Mouse (Mus musculus): ENCODE results near the gene Tsku.

Tsku gene

DNA sequence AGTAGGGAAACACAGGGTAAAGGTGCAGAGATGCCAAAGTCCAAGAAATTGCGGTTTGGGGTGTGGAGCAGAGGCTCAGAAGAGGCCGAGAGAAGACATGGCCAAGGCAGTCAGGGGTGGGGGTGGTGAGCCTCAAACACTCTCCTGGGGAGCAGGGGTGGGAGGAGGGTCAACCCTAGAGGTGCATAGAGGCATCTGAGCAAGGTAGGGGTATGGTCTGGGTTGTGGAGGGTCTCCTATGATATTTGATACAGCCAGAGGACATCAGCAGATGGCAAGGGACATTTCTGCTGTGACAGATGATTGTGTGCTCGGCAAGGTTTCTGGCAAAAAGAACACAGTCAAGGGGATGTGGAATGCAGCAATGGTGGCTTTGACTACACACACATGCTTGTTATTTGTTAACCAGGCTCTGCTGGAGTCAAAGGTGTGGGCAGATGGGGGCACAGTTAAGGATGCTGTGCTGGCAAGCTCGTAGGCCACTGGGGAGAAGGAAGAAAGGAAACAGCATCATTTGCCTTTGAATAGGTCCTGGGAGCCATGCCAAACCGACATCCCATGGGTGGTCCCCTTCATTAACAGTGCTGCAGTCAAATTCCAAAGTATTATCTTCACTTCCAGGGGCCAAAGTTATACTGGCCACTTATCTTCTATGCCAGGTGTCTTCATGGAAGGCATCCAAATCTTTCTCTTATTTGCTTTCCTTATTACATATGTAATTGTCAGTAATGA lies 37.7 kb downstream of the Tsku start:
- DNase-seq: peak; percentile 15

DNA sequence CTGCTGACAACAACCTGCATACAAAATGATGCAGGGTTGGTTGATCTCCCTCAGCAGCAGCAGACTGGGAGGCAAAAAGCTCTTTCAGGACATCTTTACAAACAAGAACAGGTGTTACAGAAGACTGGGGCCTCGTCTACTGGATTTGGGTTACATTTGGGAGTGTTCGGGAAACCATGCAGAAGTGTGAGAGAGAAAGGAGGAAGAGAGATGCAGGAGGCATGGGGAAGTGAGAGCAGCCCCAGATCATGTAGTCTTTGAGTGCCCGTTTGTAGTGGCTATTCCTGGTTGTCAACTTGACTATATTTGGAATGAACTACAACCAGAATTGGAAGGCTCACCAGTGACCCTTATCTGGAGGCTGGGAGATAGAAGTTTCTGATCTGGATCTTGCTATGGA lies 38.7 kb downstream of the Tsku start:
- DNase-seq: no peak

DNA sequence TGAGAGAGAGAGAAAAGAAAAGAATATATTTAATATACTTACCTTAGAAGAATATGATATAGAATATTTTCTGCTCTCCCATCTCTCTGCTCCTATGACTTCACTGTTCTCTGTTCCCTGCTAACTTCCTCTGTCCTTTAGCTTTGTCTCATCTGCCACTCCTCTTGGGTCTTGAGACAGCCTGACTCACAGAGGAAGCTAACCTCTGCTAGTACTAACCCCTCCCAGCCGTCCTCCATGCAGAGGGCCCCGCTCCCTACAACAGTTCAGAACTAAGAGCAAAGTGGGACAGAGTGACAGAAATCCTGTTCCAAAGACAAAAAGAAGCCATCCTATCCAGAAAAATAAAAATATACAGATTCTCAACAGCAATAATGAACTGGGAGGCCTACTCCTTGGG lies 40.0 kb downstream of the Tsku start, which contains the start of gene Acer3:
Gene Acer3, minus strand, starts transcription at position 126 of the 400 bp plus-strand sequence.
- DNase-seq: no peak

DNA sequence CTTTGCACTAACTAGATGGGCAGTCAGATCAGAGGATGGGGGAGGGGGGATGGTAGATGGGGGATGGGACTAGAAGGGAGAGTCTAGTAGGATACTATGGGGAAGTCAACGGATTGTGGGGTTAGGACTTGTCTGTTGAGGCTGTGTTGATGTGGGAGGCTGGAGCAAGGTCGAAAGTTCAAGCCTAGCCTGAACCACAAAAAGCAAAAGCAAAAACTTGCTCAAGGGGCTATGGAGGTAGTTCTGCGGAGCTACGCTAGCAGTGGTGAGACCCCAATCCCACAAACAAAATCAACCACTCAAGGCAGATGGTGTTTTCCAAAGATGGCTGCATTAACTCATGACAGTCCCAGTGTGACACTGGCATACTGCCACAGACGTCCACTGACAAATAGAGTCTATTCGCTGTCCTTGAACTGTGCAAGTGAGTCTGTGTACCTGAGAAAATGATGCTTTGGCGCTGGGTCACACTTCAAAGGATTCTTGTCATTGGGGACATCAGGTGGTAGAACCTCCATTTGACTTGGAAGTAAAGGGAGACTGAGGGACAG lies 41.0 kb downstream of the Tsku start:
- DNase-seq: no peak

DNA sequence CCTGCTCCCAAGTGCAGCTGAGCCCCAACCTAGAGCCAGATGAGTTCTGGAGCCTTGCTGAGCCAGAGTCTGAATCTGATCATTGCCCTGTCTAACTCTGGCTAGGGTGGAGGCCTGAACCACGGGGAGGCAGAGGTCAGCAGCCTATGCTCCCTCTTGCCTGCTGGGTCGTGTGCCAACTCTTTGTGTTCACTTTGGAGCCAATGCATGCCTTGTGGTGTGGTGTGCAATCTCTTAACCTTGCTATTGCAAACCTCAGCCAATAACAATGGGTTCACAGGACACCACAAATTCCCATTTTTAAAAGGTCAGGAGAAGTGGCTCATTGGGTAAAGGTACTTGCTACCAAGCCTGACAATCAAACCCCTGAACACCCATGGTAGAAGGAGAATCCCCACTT lies 44.6 kb downstream of the Tsku start:
- DNase-seq: no peak

DNA sequence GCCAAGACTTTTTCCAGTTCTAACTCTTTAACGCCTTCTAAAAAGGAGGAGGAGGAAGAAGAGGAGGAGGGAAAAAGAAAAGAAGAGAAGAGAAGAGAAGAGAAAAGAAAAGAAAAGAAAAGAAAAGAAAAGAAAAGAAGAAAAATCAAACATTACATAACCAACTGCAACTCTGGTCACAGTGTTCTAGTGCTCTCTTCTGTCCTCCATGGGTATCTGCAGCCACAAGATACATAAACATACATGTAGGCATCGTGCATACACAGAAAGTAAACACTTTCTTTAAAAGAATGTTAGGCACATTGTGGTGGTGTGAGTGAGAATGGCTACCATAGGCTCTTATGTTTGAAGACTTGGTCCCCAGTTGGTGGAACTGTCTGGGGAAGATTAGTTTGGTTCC lies 46.0 kb downstream of the Tsku start:
- DNase-seq: no peak

DNA sequence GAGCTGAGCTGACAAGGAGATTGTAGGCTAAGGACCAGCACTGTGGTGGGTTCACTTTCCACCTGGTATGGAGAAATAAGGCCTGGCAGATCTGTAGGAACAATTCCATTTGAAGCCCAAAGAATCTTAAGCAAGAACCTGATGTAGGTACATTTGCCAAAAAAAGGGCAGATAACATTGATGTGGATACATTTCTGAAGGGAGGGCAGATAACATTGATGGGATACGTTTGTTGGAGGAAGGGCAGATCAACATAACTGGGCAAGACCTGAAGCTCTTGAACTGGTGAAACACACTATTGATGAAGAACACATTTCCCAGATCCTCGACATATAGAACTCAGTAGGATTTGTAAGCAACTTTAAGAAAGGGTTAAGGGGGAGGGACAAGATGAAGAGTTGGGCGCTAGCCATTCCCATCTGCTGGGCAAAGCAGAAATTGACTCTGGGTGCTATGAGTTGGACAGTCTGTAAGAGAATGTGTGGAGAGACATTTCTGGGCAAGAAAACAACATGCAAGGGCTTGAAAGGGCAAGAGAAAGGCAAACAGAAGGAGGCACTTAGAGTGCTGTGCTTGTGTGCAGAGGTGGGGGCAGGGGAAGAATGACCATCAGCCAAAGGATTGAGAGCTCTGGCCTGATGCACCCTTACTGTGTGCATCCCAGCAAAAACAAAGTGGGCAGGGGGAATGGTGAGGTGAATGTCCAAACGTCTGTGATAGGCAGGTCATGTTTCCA lies 48.8 kb downstream of the Tsku start:
- DNase-seq: no peak

DNA sequence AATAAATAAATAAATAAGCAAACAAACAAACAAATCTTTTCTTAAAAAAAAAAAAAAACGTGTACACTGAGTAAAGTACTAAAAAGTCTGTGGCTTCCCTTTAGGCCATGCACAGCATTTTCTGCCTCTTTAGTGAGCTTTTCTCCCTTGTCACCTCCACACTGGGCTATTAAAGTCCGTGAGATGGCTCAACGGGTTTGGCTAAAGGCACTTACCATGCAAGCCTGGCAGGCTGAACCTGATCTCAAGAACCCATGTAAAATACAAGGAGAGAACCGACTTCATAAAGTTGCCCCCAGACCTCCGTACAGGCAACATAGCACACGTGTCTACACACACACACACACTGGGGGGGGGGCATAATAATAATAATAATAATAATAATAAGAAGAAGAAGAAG lies 50.9 kb downstream of the Tsku start:
- DNase-seq: no peak

DNA sequence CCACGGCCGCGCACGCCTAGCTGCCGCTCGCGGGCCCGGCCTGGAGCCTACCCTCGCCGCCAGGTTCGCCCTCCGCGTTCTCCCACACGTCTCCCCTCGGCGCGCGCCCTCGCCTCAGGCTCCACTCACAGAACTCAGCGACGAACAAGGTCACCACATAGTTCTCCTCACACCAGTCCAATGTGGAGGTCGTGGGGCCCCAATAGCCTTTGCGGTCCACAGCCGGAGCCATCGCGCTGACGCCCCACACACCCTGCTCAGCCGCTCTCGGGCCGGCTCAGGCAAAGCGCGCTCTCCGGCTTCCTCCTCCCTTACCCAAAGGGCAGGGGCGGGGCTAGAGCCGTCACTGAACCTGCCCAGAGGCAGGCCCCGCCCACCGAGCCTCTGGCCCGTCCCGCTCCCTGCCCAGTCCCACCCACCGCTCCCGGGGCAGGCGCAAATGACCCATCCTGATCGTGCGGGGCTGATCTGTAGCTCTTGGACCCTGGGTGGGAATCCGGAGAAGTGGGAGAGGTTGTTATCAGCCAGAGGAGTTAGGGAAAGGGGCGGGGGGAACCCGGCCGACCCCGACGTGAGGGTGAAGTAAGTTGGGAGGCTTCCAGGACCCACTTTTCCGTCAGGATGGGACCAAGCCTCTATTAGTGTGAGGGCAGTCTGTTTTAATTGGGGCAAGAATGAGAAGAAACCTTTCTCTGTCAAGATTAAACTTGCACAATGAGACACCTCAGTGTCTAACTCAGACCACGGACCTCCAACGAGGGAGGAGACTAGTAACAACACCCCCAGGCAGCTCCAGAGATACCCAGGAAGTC lies 51.7 kb downstream of the Tsku start:
- peak; percentile 92 for DNase-seq

DNA sequence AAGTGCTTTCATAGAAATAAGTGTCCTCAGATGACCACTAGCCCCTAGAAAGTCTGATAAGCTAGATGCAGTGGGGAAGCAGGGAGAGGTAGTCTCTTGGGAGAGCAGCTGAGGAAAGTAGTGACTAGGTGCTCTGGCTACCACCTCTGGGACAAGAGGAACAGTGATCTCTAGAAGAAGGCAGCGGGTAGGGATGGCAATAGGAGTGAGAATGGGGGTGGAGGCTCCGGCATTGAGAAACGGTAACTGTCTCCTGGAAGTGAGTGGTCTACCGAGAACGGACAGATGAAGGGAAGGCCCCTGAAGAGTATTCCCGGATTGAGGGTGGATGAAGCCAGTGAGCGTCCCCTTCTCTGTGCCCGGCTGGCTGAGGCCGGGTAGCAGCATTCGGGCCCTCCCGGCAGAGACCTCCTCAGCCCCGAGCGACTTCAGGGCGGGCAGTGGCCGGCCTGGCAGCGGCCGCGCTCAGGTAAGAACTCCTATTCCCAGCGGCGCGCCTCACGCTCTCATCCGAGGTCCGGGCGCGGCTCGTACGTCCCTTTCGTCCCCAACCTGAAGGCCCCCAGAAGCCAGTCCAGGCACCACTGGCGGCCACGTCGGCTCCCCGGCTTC lies 52.4 kb downstream of the Tsku start:
- DNase-seq: no peak

DNA sequence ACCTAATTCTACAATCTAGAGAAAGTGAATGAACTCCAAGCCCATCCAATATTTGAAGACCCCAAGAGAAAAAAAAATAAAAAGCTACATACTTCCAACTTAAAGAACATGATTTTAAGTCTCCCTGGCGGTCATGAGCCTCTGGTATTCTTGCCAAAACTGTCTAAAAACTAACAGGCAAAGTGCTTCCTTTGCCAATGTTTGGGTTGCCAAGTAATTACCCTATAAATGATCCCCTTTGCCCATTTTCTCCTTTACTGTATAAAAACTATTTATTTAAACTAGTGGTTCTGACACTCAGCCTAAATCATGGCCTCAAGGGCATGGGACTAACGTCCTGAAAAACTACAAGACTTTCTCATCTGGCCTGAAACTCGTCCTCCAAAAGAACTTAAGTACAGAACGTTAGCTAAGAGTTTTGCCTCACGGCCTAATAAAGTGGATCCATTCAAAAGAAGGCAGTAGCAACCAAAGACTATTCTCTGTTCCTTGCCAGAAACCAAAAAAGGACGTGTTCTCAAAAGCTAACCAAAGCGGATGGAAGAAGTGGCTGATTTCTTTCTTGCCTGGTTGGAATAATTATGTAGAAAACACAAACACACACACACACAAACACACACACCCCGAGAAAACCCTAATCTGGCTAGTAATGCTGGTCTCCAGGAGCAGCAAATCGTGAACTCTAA lies 53.1 kb downstream of the Tsku start:
- DNase-seq: no peak

DNA sequence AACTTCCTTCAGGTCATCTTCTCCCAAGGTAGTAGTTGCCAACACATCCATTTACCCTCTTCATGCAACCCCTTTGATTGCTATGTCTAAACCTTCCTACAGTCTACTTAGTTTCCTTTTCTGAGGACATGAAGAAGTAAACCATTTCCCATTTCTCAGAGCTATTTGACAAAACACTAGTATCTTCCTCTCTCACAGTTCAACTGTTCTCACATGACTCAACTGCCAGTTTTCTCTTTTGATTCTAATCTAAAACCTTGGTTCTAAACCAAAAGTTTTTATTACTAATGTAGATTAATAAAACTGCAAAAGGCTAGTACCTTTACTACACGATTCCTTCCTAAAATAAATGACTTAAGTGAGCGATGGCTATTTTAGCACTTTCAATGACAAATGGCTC lies 53.7 kb downstream of the Tsku start:
- DNase-seq: no peak
